Mouse (Mus musculus) MEL (cell line): ENCODE measurements at regions not wholly inside any gene's neighbourhood (a gene's known extent, or its start where the extent isn't known, plus 50 kb on each side); places are given as distances from the start of the nearest gene placed in this dataset.

Experiments used
- DNase-seq: peaks from one replicate; pipeline ENCODE4 v3.0.0; 2011; ENCODE audit warnings: low read depth, low spot score
- H3K27ac ChIP-seq: 2 replicates; pipeline ENCODE4 v1.5.1; 2012; ENCODE audit warnings: low read depth, mild to moderate bottlenecking, control low read depth, low read length, moderate library complexity; ENCODE audit not compliant: control insufficient read depth
- H3K27me3 ChIP-seq, 2 experiments: fragments of 150-350 bp in 1 of 2; sonication (generic) in 1 of 2; 2 replicates each; pipeline ENCODE4 v1.6.1; 2012; ENCODE audit warnings: low read length in 2 of 2, mild to moderate bottlenecking in 2 of 2, improper control_type of control experiment in 1 of 2, moderate library complexity in 1 of 2; ENCODE audit not compliant: insufficient read depth in 2 of 2, control insufficient read depth in 1 of 2
- H3K36me3 ChIP-seq, 2 experiments: 2 replicates each; pipeline ENCODE4 v1.6.1; 2012 to 2014; ENCODE audit warnings: low read length in 2 of 2, improper control_type of control experiment in 1 of 2, inconsistent platforms in 1 of 2, mild to moderate bottlenecking in 1 of 2; ENCODE audit not compliant: insufficient read depth in 2 of 2, control insufficient read depth in 1 of 2
- H3K4me1 ChIP-seq, 2 experiments: fragments of 150-350 bp in 1 of 2; sonication (generic) in 1 of 2; 2 replicates each; pipeline ENCODE4 v1.6.1; 2012; ENCODE audit warnings: low read length in 2 of 2, improper control_type of control experiment in 1 of 2, mild to moderate bottlenecking in 1 of 2; ENCODE audit not compliant: insufficient read depth in 2 of 2, control insufficient read depth in 1 of 2
- H3K4me3 ChIP-seq, 2 experiments: fragments of 150-350 bp in 1 of 2; sonication (generic) in 1 of 2; 2 replicates each; pipeline ENCODE4 v1.5.1; 2012; ENCODE audit warnings: low read depth in 2 of 2, low read length in 2 of 2, mild to moderate bottlenecking in 2 of 2, moderate library complexity in 2 of 2, control low read depth in 1 of 2, improper control_type of control experiment in 1 of 2; ENCODE audit not compliant: control insufficient read depth in 1 of 2, insufficient read depth in 1 of 2
- H3K79me2 ChIP-seq: 2 replicates; pipeline ENCODE4 v1.6.1; 2012; ENCODE audit warnings: mild to moderate bottlenecking, low read length, moderate library complexity; ENCODE audit not compliant: control insufficient read depth, poor library complexity, insufficient read depth
- H3K9ac ChIP-seq: 2 replicates; pipeline ENCODE4 v1.6.1; 2012; ENCODE audit warnings: low read depth, mild to moderate bottlenecking, control low read depth, low read length, moderate library complexity; ENCODE audit not compliant: control insufficient read depth, poor library complexity, severe bottlenecking
- H3K9me3 ChIP-seq: fragments of 150-350 bp; sonication (generic); replicated peaks from 2 replicates; pipeline ENCODE4 v1.6.1; 2012; ENCODE audit warnings: mild to moderate bottlenecking, low read length, improper control_type of control experiment, moderate library complexity; ENCODE audit not compliant: insufficient read depth
- BHLHE40 ChIP-seq: IDR thresholded peaks from 2 replicates; pipeline ENCODE4 v1.6.1; 2012; ENCODE audit warnings: low read depth, mild to moderate bottlenecking, inconsistent platforms, low read length, improper control_type of control experiment, borderline replicate concordance
- CTCF ChIP-seq, 3 experiments: IDR thresholded peaks in 2 of 3; conservative IDR thresholded peaks in 1 of 3; 2 replicates each; pipeline ENCODE4 v1.5.1; 2011 to 2012; ENCODE audit warnings: low read length in 3 of 3, low read depth in 2 of 3, mild to moderate bottlenecking in 2 of 3, improper control_type of control experiment in 1 of 3, inconsistent platforms in 1 of 3, mixed read lengths in 1 of 3, moderate library complexity in 1 of 3; ENCODE audit not compliant: control insufficient read depth in 1 of 3, insufficient read depth in 1 of 3, poor library complexity in 1 of 3, severe bottlenecking in 1 of 3
- EP300 ChIP-seq, 2 experiments: IDR thresholded peaks; 2 replicates each; pipeline ENCODE4 v1.6.1; 2011; ENCODE audit warnings: improper control_type of control experiment in 2 of 2, low read length in 2 of 2, low read depth in 1 of 2, mild to moderate bottlenecking in 1 of 2
- ETS1 ChIP-seq: IDR thresholded peaks from 2 replicates; pipeline ENCODE4 v1.6.1; 2012; ENCODE audit warnings: low read depth, mild to moderate bottlenecking, inconsistent platforms, low read length, improper control_type of control experiment, moderate library complexity
- GABPA ChIP-seq: IDR thresholded peaks from 2 replicates; pipeline ENCODE4 v1.6.1; 2012; ENCODE audit warnings: low read depth, mild to moderate bottlenecking, inconsistent platforms, low read length, improper control_type of control experiment, moderate library complexity
- GATA1 ChIP-seq: IDR thresholded peaks from 2 replicates; pipeline ENCODE4 v1.6.1; 2011; ENCODE audit warnings: low read depth, low read length, improper control_type of control experiment
- HCFC1 ChIP-seq: IDR thresholded peaks from 2 replicates; pipeline ENCODE4 v1.6.1; 2012; ENCODE audit warnings: low read depth, mild to moderate bottlenecking, inconsistent platforms, low read length, improper control_type of control experiment, moderate library complexity
- JUND ChIP-seq: IDR thresholded peaks from 2 replicates; pipeline ENCODE4 v1.6.1; 2011; ENCODE audit warnings: low read depth, mild to moderate bottlenecking, improper control_type of control experiment, low read length
- MAX ChIP-seq: IDR thresholded peaks from 2 replicates; pipeline ENCODE4 v1.6.1; 2011; ENCODE audit warnings: low read length, improper control_type of control experiment
- MYB ChIP-seq: IDR thresholded peaks from 2 replicates; pipeline ENCODE4 v1.6.1; 2011; ENCODE audit warnings: mild to moderate bottlenecking, low read depth, low read length, improper control_type of control experiment
- MYC ChIP-seq: IDR thresholded peaks from 2 replicates; pipeline ENCODE4 v1.6.1; 2011; ENCODE audit warnings: low read depth, mild to moderate bottlenecking, low read length, improper control_type of control experiment, moderate library complexity
- POLR2A ChIP-seq, 2 experiments: IDR thresholded peaks; 2 replicates each; pipeline ENCODE4 v1.6.1; 2011 to 2012; ENCODE audit warnings: low read length in 2 of 2, mild to moderate bottlenecking in 2 of 2, control low read depth in 1 of 2, improper control_type of control experiment in 1 of 2, low read depth in 1 of 2, moderate library complexity in 1 of 2; ENCODE audit not compliant: control insufficient read depth in 1 of 2, insufficient read depth in 1 of 2, poor library complexity in 1 of 2
- RCOR1 ChIP-seq: IDR thresholded peaks from 2 replicates; pipeline ENCODE4 v1.6.1; 2012; ENCODE audit warnings: low read depth, mild to moderate bottlenecking, inconsistent platforms, low read length, improper control_type of control experiment
- SIN3A ChIP-seq: IDR thresholded peaks from 2 replicates; pipeline ENCODE4 v1.6.1; 2012; ENCODE audit warnings: low read length, improper control_type of control experiment, inconsistent platforms
- TBP ChIP-seq: IDR thresholded peaks from 2 replicates; pipeline ENCODE4 v1.8.0; 2011; ENCODE audit warnings: low read depth, low read length, improper control_type of control experiment
- ZC3H11A ChIP-seq: IDR thresholded peaks from 2 replicates; pipeline ENCODE4 v1.6.1; 2012; ENCODE audit warnings: low read depth, mild to moderate bottlenecking, inconsistent platforms, low read length, improper control_type of control experiment
- ZKSCAN1 ChIP-seq: IDR thresholded peaks from 2 replicates; pipeline ENCODE4 v1.6.1; 2012; ENCODE audit warnings: low read depth, mild to moderate bottlenecking, inconsistent platforms, low read length, improper control_type of control experiment, moderate library complexity
- ZNF384 ChIP-seq: IDR thresholded peaks from 2 replicates; pipeline ENCODE4 v1.6.1; 2012; ENCODE audit warnings: low read depth, mild to moderate bottlenecking, inconsistent platforms, low read length, improper control_type of control experiment

- Histone ChIP-seq H3K4me3 (no peak overlapping the region), H3K9ac (no peak overlapping the region), H3K27me3 (no peaks in the 10 kb centered on the region), H3K4me1 (no peaks in the 10 kb centered on the region), H3K79me2 (no peaks in the 10 kb centered on the region), H3K36me3 (no peaks in the 10 kb centered on the region), H3K27ac (no peak overlapping the region), H3K9me3 (no peaks in the 10 kb centered on the region)
- no peak for DNase-seq
- TF ChIP-seq ETS1: no peak
- no peak for TF ChIP-seq POLR2A (IDR thresholded peaks at IDR 0.05; ENCODE audit: control insufficient read depth in 1 of 2, insufficient read depth in 1 of 2, low read depth in 1 of 2, low read length in 2 of 2, poor library complexity in 1 of 2)
- TF ChIP-seq CTCF (IDR thresholded peaks at IDR 0.05 in 2 of 3, conservative IDR thresholded peaks at IDR 0.05 in 1 of 3; ENCODE audit: control insufficient read depth in 1 of 3, insufficient read depth in 1 of 3, low read depth in 2 of 3, low read length in 3 of 3, poor library complexity in 1 of 3, severe bottlenecking in 1 of 3): no peak
- no peak for TF ChIP-seq MYC
- TF ChIP-seq JUND: no peak
- TF ChIP-seq HCFC1: no peak
- TF ChIP-seq TBP: no peak
- TF ChIP-seq GATA1: no peak
- TF ChIP-seq SIN3A: no peak
- TF ChIP-seq MAX: no peak
- TF ChIP-seq EP300 (IDR thresholded peaks at IDR 0.05; ENCODE audit: low read depth in 1 of 2, low read length in 2 of 2): no peak
- TF ChIP-seq BHLHE40: no peak
- TF ChIP-seq ZKSCAN1: no peak
- TF ChIP-seq RCOR1: no peak
- TF ChIP-seq ZC3H11A: no peak
- no peak for TF ChIP-seq ZNF384
- no peak for TF ChIP-seq GABPA
Measured at GRCm38 (mm10) chr12:58594781-58595180, 325.7 kb upstream of the Clec14a start.

DNA sequence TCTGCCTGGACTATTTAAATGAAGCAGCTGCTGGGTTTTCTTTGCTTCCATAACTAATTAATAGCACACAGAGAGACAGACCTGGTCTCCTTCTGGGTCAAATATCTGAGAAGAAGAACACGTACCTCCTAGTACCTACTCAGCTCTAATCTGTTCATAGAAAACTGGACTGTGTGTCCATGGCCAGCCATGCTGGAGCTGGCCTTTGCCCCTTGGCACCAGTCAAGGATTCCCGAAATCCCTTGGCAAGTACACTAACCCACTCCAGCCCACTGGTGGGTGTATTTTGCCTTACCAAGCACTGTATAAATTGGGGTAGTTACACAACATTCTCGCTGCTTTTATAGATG lies 322.4 kb upstream of the Clec14a start:
- DNase-seq: no peak
- Histone ChIP-seq H3K79me2 (no peaks in the 10 kb centered on the region), H3K4me1 (no peaks in the 10 kb centered on the region), H3K36me3 (no peaks in the 10 kb centered on the region), H3K27me3 (no peaks in the 10 kb centered on the region), H3K9me3 (no peaks in the 10 kb centered on the region), H3K27ac (no peak overlapping the region), H3K4me3 (no peak overlapping the region), H3K9ac (no peak overlapping the region)
- no peak for TF ChIP-seq ZC3H11A
- no peak for TF ChIP-seq POLR2A (IDR thresholded peaks at IDR 0.05; ENCODE audit: control insufficient read depth in 1 of 2, insufficient read depth in 1 of 2, low read depth in 1 of 2, low read length in 2 of 2, poor library complexity in 1 of 2)
- no peak for TF ChIP-seq MYB
- TF ChIP-seq ETS1: no peak
